Mouse (Mus musculus) heart, postnatal 25 days (tissue): ENCODE measurements around the gene Synj1. TPM values are rescaled to one million over a fixed set of nuclear protein-coding genes. Genes with fewer than 3 reads are reported as not detected.

ENCODE experiments used
- DNase-seq: peaks from one replicate; pipeline ENCODE4 v3.0.0; 2022; ENCODE audit warnings: low spot score
- intact Hi-C: fragments of 180-260 bp; cut with DNase I; formaldehyde crosslinking; loops from one replicate; pipeline ENCODE4 v1.15.1; 2025
- total RNA-seq, 2 experiments: library from RNA; stranded (reverse); gene quantifications; 2 replicates each; pipeline ENCODE4 v1.2.3; 2021

Synj1 gene
- total RNA-seq, 2 experiments from 2014 or later: 27.6 to 29.5 TPM

DNA sequence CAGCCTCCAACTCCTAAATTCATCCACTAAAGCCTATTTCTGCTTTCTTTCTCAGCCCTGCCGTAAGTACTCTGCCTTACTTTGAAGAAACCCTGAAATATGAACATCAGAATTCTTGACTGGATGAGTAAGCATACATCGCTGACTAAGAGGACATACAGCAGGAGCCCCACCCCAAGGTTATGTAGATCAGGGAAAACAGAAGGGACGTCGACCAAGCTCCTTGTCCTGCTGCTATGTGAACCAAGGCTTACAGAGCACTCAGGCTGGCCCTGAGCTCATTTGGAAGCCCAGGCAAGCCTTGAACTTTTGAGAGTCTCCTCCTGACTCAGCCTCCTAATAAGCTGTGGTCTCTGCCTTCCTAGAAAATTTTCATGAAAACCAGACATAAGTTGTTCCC is 4.7 kb upstream of the Synj1 start:
- intact Hi-C loops: no loop called here
- no peak for DNase-seq

DNA sequence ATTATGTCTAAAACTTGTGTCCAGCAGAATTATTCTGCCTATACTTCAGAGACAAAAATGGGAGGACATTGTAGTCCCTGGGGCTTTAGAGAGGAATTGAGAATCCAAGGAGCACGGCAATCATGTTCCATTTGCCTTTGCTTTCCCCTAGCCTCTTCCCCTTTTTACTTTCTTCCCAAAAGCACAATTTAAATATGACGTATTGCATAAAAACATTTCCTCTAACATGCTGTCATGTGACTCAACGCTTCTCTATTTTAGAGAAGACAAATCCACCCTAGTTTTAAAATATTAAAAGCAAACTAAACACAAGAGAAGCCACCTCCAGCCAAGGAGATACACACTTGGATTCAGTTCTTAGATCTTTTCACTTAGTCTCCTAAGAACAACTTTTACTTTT is 739 bp upstream of the Synj1 start:
- intact Hi-C loops: loop anchor here (2.0 to 5.0 kb wide), 2 partner anchors 33 to 75 kb away; partner anchors contain the start of genes Cfap298 and Paxbp1
- no peak for DNase-seq

DNA sequence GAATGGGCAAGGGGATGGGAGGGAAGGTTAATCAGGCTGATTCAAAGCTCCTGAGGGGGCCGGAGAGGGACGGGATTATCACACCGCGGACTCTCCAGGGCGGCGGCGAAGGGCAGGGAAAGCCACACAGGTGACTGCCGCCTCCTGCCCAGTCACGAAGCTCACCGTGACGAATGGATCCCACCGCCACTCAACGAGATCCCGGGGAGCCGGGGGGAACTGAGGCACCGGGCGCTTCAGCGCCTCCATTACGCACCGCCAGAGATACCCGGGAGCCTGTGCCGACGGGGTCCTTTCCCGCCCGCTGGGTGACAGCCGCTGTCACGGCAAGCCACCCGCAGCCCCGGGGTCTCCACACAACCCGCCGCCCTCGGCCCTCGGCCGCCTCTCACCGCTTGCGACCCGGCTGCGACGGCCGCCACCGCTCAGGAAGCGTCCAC is 507 bp downstream of the Synj1 start:
- DNase-seq: no peak
- intact Hi-C loops: loop anchor here (2.0 to 5.0 kb wide), 2 partner anchors 34 to 73 kb away; partner anchors contain the start of genes Cfap298 and Paxbp1

DNA sequence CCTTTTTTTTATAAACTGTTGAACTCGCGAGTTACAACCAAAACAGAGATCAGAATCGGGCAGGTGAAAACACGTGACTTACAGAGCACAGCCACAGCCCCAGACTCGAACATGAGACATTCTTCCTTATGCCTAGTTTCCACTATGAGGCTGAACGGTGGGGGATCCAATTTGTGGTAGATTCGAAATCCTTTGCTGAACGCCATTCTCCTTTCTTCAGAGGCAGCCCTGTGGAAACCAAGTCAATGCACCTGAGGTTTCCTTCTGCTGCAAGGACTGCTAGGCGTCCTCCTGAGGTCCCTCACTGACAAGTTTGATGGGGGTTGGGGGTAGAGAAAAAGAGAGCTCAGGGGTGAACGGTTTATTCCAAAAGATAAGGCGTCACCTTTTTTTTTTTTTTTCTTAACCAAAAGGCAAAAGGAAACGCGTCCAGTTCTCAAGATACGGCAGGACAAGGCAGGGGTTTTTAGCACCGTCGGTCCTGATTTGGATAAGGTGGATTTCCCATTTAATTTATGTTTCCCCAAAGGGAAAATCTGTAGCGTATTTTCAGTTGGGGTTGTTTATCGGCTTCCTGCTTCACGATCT is 1.1 kb downstream of the Synj1 start:
- intact Hi-C loops: loop anchor here (2.0 to 5.0 kb wide), 2 partner anchors 35 to 73 kb away; partner anchors contain the start of genes Cfap298 and Paxbp1
- no peak for DNase-seq

DNA sequence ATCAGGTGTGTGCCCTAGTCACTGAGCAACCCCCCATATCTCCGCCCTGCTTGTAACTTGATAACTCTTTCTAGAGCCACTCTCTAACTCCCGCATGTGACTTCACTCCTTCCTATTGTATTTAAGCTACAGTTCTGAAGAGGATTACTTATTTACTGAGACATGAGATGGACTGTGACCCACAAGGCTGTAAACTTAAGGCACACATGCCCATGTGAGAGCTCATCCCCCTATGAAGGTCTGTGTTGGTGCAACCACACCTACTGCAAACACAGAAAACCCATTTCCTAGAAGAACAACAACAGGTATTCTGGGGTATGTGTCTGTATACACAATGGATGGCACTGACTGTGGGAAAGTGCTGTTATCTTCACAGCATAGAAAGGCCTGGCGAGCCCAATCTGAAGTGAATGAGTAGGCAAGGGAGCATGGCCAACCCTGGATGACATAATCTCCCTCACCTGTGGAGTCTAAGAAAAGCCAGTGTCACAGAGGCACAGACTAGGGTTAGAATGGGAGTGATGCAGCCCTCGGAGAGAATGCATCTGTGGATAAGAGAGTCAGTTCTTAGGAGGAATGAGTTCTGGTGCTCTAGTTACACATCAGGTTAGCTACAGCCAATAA is 6.1 kb downstream of the Synj1 start:
- intact Hi-C loops: no loop called here
- no peak for DNase-seq

DNA sequence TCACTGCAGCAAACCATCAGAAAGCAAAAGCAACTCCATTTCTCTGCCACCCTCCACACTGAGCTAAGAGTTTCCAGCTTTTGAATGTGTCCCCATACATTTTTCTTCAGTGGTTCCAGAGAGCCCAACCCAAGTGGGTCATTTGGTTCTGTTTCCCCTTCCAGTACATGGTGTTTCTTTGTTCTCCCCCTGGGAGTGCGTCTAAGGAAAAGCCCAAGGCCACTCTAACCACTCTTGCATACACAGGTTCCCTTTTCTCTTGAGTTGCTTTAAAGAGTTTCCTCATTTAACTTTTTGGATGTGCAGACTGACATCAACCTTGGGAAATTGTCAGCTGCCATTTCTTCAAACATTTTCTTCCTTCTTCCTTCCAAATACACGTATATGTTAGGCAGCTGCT is 10.0 kb downstream of the Synj1 start:
- intact Hi-C loops: no loop called here
- no peak for DNase-seq

DNA sequence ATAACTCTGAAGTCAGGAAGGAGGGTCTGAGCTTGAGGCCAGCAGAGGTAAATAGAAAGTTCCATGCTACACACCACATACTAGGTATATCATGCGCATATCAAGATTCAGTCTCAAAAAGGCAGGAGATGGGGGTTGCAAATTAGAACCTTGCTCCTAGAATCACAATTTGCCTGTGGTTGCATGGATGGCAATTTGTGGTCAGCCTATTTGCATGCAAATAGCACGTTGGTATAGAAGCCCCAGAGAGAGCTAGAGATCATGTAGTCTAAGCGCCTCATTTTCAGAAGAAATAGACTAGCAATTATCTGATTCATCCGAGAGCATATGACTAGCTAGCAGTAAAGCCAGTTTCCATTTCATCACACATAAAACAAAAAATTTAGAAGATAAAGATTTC is 11.3 kb downstream of the Synj1 start:
- intact Hi-C loops: no loop called here
- no peak for DNase-seq

DNA sequence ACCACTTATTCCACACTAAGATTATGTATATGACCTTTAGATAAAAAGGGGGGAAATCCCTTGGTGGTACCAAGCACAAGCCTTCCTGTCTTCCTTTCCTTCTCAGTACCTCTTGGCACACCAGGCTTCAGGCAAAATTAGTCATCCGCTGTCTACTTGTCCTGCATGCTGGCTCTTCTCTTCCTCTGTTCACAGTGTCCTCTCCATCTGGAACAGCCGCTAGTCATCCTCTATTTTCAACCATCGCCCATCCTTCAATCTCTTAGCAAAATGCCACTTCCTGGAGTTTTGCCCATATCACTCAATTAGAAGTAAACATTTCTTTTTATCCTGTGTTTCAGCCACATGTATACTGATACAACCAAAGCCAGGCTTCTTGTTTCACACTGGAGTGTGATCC is 13.3 kb downstream of the Synj1 start:
- DNase-seq: no peak
- intact Hi-C loops: no loop called here

DNA sequence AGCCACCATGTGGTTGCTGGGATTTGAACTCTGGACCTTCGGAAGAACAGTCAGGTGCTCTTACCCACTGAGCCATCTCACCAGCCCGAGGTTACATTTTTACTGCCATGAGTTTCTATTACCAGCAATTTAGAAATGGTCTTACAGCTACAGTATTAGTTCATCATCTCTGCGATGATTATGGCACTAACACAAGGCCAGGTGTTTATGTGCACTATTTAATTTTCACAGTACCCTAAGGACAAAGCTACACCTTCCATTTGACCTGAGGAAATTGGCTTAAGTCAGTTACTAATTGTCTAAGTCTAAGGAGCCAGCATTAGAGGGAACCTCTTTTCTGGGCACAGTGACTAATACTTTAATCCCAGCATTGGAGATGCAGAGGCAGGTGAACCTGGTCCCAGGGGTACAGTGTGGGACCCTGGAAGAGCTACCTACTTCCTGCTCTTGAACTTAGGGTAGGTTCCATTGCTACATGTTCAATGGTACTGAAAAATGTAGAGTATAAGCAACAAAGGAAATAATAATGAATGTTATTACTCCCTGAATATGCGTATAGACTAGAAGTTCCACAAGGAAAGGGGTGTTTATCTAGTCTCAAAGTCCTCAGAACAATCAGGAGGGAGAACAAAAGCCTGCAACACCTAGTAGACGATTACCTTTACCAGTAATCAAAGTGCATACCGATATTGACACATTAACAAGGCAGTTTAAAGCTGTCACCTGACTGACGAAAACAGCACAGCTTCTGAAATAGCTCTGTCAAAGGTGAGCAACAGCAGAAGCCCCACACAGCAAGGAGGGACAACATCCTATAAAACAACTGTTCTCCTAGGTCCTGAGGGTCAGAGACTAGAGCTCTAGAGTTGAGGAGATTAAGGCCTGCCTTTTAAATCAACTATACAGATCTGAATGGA is 14.5 kb downstream of the Synj1 start:
- intact Hi-C loops: no loop called here
- no peak for DNase-seq

DNA sequence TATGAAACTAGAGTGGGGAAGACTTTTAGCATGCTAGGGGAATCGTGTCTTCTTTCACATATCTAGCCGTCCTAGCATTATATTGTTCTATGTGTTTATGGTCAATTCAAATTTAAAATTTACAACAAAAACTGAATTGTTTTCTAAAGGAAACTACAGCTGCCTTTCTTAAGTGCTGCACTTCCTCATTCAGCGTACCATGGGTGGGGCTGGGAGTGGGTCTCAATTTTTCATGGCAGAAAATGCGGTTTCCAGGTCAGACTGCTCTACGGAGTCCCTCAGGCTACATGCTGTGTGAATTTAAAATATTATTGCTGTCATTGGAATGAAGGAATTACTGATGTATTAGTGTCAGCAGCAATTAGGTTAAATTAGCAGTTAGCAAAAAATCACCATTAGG is 15.6 kb downstream of the Synj1 start:
- DNase-seq: no peak
- intact Hi-C loops: no loop called here

DNA sequence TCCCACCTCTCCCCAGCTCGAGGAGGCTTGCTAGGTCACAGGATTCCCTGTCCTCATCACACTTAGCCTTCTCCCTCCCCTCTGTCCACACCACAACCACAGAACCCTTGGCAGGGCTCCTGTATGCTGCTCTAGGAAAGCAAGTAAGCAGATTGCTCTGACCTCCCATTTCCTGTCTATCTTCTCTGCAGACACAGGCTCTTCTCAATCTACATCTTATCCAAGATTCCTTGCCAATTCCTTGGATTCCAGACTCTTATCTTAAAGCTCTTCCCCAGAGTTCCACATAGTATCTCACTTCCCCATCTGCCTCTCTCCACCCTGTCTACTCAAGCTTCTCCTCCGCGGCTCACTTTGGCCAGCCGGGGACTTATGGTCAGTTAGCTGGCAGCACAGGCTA is 16.1 kb downstream of the Synj1 start:
- intact Hi-C loops: no loop called here

DNA sequence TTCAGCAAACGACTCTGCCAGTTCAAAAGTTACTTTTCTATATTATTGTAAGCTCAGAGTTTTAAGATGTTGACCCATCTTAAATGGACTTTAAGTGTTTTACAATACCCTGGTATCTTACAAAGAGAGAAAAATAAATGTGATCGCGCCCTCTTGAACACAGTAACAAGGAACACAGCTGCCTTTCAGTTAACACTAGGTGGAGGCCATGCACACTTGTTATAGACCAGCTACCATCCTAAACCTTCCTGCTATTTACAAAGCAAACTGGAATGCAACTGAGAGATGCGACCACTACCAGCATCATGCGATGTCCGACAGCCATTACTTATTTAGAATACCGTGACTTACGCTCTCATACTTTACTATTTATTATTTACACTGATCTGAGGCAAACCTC is 21.9 kb downstream of the Synj1 start:
- DNase-seq: no peak
- intact Hi-C loops: no loop called here

More for the DNA sequence above, 16.1 kb downstream of the Synj1 start:
- no peak for DNase-seq

DNA sequence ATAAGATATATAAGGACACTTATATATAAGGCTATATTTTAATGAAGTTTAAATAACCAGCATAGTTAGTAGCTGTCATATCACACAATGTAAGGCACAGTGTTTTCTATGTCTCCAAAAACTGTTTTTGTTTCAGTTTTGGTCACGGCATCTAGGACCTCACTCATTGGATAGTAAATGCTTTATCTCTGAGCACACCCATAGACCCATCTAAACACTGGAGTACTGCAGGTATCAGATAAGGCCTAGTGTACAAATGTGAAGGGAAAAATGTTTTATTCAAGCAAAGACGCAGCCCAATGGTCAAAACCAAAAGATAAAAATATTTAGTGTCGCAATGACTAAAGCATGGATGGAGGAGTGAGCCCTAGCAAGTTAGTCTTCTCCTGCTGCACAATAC is 22.4 kb downstream of the Synj1 start:
- intact Hi-C loops: no loop called here
- DNase-seq: no peak

DNA sequence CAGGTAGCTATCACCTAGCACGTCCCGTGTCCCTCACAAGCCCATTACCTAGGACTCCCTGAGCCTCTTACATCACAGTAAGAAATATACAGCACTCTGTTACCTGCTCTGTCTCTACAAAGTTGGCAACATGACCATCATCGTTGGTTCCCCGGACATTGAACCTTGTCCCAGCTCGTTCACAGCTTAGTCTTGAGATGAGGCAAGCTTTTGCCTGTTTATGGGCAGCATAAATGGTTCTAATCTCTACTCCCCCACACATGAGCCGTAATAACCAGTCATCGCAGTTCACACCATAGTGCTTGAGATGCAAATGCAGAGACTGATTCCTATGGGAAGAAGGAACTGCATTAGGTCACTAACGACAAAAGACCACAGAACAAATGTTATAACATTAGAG is 23.1 kb downstream of the Synj1 start:
- intact Hi-C loops: no loop called here
- no peak for DNase-seq

DNA sequence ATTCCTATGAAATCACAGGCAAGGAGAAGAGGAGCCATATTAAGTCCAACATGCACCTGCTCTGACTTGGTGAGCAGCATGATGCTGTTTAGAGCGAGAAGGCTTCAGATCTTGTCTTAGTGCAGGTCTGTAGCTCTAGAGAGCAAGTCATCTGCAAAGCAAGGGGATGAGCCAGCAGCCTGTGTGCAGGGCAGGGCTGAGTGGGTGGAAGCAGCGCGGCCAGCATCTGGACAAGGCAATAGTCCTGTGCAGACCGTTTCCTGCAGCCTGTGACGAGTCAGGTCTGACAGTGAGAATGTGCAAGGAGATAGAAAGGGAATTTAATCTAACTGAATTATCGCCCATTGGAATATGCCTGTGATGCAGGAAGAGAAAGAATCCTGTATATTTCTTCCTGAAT is 40.1 kb downstream of the Synj1 start:
- intact Hi-C loops: no loop called here
- DNase-seq: no peak

DNA sequence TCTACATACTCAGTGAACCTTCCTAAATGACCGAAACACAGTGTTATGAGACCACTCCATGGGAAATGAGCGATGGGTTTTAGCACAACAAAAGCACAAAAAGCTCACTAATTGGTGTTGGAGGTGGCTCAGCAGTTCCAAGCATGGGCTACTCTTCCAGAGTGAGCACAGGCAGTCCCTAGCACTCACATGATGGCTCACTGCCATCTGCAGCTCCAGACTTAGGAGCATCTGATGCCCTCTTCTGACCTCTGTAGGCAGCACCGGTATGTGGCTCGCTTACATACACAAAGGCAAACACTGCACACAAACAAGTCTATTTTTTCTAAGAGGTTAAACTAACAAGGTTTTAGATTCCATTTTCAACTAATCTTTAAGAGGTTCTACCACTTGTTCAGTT is 44.9 kb downstream of the Synj1 start:
- intact Hi-C loops: no loop called here
- DNase-seq: no peak

DNA sequence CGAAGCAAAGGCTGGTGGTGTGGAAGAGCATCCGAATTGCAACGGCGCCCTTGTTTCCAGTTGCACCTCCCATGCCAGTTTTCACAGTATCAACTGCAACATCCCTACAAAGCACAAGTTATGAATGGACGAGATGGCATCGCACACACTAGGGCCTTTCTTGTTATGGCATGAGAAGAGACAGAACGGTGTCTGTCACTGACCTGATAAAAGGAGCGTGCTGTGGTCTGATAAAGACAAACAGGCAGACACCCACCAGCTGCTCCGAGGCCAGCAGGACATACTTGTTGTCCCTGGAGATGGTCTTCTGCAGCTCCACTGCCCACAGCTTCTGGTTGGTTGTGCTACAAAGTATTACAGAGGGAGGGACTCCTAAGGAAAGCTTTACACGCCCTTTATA is 46.8 kb downstream of the Synj1 start:
- DNase-seq: no peak
- intact Hi-C loops: no loop called here

DNA sequence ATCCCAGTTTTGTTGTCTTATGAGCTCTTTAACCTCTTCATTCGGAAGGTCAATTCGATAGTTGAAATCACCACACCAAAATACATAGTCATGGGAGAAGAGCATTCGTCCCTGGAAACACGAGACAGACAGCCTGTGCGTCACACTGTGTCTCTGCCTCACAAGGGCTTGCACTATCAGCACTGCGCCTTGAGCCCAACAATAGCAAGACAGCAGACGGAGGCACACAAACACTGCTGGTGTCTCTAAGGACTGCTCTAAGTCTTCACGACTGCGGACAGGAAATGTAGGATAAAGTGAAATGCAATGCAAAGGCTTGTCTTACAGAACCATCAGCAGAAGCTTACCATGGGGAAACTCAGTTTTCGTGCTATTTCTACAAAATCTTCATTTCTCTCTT is 47.2 kb downstream of the Synj1 start:
- intact Hi-C loops: no loop called here
- no peak for DNase-seq

DNA sequence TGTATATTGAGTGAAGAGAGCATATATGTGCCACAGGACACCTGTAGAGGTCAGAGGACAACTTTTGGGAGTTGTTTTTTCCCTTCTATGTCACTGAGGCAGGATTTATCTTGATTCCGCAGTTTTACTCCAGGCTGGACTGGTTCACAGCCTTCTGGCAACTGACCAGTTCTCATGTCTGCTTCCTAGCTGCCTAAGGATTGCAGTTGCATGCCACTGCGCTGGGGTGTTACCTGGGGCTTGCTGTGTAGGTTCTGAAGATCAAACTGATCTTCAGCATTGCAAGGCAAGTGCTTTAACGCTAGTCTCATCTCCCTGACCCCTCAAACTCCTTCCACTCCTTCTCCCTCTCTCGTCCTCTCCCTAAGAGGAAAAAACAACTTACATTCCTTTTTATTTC is 47.9 kb downstream of the Synj1 start:
- DNase-seq: no peak
- intact Hi-C loops: no loop called here

DNA sequence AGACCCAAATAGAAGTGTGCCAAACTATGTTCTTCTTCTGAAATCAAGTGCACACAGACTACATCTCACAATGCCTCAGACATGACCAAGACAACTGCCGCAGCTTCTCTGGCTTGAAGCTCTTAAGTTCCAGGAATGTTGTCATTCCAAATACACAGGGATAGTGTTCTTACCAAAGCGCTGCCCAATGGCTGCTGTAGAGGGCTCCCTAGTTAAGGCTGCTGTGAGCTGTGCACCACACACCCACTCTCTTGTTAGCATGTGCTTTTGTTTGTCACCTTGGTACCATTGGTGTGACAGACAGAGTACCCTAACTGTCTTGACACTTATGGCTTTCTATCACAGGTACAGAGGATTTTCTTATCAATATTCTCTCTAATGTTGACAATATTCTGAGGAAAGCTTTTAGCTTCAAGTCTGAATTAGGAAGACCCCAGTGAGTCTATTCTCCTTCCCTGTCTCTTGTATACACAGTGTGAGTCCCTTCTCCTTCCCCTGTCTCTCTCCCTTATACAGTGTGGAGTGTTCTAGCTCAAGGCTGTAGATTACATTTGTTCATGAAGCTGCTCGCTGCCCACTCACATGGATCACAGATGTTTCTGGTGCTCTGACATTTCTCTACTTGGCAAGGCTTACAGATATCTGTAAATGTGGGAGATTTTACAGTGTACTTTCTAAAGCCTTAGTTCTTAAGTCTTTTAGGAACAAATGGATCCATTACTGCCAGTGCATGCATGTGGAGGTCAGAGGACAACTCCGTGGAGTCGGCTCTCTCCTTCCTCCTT is 52.6 kb downstream of the Synj1 start:
- intact Hi-C loops: no loop called here
- no peak for DNase-seq
